Mouse (Mus musculus): ENCODE measurements around the gene Tigd3. TPM values are rescaled to one million over a fixed set of nuclear protein-coding genes. Genes with fewer than 3 reads are reported as not detected.

Gene Tigd3
- total RNA-seq, 2 experiments from 2014 or later = 2.5 to 3.2 TPM

- no peak for TF ChIP-seq CTCF (conservative IDR thresholded peaks at IDR 0.05)
- H3K27ac ChIP-seq = no peak overlapping the region
- H3K4me3 ChIP-seq = no peak overlapping the region
- no peak for DNase-seq (ENCODE audit: low spot score in 2 of 2)
Observed at GRCm38 (mm10) chr19:5928546-5928945, 34.6 kb upstream of the Tigd3 start.

DNA sequence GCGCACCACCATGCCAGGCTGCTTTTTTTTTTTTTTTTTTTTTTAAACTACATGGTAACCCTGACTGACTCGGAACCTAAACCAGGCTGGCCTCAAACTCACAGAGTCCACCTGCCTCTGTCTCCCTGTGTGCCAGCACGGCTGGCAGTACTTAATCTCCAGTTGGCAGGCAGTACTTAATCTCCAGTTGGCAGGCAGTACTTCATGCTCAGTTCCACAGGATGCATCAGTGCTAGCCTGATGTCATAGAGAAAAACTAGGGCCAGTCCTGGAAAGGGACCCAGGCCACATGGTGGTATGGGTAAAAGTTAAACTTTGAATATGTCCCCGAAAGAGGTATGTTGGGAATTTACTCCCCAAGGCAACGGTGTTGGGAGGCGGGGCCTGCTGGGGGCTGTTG lies 34.2 kb upstream of the Tigd3 start:
- no peak for DNase-seq (ENCODE audit: low spot score in 2 of 2)
- TF ChIP-seq CTCF (conservative IDR thresholded peaks at IDR 0.05) = no peak

GRCm38 (mm10) chr19:5927532-5927931 lies 33.6 kb upstream of the Tigd3 start:
- H3K27ac ChIP-seq = no peak overlapping the region
- no peak for TF ChIP-seq CTCF (conservative IDR thresholded peaks at IDR 0.05)
- no peak for DNase-seq (ENCODE audit: low spot score in 2 of 2)
- no peak overlapping the region for H3K4me3 ChIP-seq

More for the DNA sequence above, 34.2 kb upstream of the Tigd3 start:
- Histone ChIP-seq H3K4me3 (no peak overlapping the region), H3K27ac (no peak overlapping the region)

- H3K27ac ChIP-seq = no peak overlapping the region
- DNase-seq (ENCODE audit: low spot score in 2 of 2) = no peak
- TF ChIP-seq CTCF (conservative IDR thresholded peaks at IDR 0.05) = no peak
- H3K4me3 ChIP-seq = no peak overlapping the region
Observed at GRCm38 (mm10) chr19:5927026-5927425, 33.1 kb upstream of the Tigd3 start.

DNA sequence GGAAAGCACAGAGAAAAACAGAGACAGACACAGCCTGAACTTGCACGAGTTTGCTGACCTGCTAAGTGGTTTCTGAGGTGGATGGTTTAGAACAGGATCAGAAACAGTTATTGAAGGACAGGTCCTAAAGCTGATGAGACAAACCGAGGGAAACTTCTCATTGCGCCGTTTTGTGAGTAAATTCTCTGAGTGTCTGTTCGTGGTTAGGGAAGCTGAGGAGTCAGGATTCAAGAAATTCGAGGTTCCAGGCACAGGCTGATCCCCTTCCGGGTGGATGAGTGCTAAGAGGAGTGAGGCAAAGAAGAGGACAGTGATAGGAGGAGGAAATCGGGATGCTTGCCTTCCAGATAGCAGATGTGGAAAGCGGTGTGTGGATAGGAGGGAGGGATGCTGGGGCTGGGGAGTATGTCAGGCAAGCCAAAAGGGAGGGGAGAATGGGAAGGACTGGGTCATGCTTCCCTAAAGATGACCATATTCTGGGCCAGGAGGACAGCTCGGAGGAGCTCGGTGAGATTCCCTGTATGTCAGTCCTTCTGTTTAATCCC lies 31.4 kb upstream of the Tigd3 start:
- H3K4me3 ChIP-seq = peak overlapping the region; percentile 70
- no peak for DNase-seq (ENCODE audit: low spot score in 2 of 2)
- TF ChIP-seq CTCF (conservative IDR thresholded peaks at IDR 0.05) = no peak
- H3K27ac ChIP-seq = peak overlapping the region; percentile 29

GRCm38 (mm10) chr19:5924713-5925093 lies 30.8 kb upstream of the Tigd3 start, which contains the start of gene Cdc42ep2:
Cdc42ep2 (minus strand) TSS chr19:5924816.
- Histone ChIP-seq H3K27ac (peak within 1 kb of the TSS; percentile 77), H3K4me3 (peak within 1 kb of the TSS; percentile 70)
- DNase-seq (ENCODE audit: low spot score in 2 of 2) = peak; percentile 88 to 90
- no peak for TF ChIP-seq CTCF (conservative IDR thresholded peaks at IDR 0.05)

DNA sequence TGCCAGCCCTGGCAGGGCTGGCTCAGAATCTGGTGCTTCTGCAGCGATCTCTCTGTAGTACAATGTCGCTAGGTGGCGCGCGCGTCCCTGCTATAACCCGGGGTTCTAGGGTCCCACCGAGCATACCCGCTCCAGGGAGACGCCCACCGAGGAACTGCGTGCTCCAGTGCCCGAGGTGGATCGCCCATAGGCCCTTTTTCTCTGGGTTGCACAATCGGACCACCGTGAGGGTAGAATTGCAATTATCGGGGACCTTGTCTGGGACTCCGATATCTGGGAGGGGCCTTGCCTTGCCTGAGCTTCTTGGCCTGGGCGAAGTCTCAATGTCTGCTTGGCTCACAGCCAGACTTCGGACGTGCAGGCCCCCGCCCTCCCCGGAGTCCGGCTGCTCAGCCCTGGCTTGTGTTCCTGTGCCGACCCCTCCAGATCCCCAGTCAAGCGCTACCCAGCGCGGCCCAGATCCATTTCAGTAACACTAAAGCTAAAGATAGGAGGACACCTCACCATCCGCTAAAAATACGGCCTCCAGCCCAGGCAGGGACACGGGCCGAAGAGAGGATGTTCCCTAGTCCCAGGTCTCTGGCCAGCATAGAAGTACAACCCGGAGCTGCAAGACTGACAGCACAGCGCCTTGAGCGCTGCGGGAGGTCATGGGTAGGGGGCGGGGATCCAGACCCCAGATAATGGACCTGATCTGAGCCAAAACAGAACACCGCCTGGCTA lies 30.2 kb upstream of the Tigd3 start:
- Histone ChIP-seq H3K27ac (peak overlapping the region; percentile 77), H3K4me3 (peak overlapping the region; percentile 70)
- DNase-seq (ENCODE audit: low spot score in 2 of 2) = peak; percentile 71 to 86
- peak; percentile 92 for TF ChIP-seq CTCF (conservative IDR thresholded peaks at IDR 0.05)

- Histone ChIP-seq H3K4me3 (no peak overlapping the region; the same call in 1 of the 2 replicates), H3K27ac (no peak overlapping the region)
- no peak for DNase-seq (ENCODE audit: low spot score in 2 of 2)
- TF ChIP-seq CTCF (conservative IDR thresholded peaks at IDR 0.05) = no peak
Observed at GRCm38 (mm10) chr19:5922963-5923362, 29.0 kb upstream of the Tigd3 start.

GRCm38 (mm10) chr19:5922119-5922942 lies 28.4 kb upstream of the Tigd3 start:
- Histone ChIP-seq H3K27ac (0 out of 2 replicates have a peak overlapping the region, but pooled peaks have one; percentile 10), H3K4me3 (no peak overlapping the region; the same call in 1 of the 2 replicates)
- no peak for TF ChIP-seq CTCF (conservative IDR thresholded peaks at IDR 0.05)
- no peak for DNase-seq (ENCODE audit: low spot score in 2 of 2)

DNA sequence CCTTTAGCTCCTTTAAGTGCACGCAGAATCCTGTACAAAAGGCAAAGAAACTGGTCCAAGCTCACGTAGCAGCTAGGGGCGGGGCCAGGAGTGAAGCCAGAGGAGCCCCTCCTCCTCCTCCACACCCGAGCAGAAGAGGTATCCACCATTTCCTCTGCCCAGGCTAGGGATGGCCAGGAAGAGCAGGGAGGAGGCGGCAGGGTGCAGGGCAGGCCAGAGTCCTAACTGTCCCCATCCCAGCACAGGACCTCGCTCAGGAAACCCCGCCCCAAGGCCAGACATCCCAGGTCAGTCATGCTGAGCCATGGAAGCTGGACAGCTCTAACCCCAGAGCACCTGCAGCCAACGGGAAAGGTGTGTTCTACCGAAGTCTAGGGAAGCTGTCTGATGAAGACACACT lies 27.8 kb upstream of the Tigd3 start:
- H3K4me3 ChIP-seq = no peak overlapping the region
- no peak for TF ChIP-seq CTCF (conservative IDR thresholded peaks at IDR 0.05)
- DNase-seq (ENCODE audit: low spot score in 2 of 2) = no peak
- no peak overlapping the region for H3K27ac ChIP-seq

DNA sequence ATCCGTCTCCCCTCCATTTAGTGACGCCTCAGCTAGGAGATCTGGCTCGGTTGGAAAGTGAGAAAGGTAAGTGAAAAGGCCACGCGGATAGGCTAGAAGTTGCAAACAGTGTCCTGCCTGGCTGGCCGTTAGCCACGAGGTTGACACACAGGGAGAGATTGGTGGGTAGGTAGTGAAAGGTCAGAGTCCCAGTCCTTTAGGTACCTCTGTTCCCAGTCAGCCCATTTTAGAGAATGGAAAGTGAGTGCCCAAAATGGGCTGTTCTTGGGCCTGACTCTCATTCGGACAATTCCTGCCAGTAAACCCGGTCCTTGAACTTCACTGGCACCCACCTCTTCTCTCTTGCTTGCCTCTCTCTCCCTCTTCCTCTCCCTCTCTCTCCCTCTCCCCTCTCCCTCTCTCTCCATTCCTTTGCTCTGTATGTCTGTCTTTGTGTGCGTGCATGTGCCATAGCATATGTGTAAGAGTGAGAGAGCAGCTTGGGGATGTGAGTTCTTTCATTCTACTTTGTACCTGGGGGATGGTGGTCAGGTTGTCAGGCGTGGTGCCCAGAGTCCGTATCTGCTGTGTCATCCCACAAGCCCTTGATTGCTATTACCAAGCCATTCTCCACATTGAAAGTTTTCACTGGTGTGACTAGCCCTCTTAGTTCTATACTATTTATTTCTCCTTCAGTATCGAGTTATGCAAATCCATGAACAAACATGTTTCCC lies 19.2 kb upstream of the Tigd3 start, which contains the start of gene Dpf2:
Gene Dpf2 (minus strand): TSS at position 4 of the 713 bp plus-strand sequence.
- DNase-seq (ENCODE audit: low spot score in 2 of 2) = no peak
- no peak for TF ChIP-seq CTCF (conservative IDR thresholded peaks at IDR 0.05)
- Histone ChIP-seq H3K4me3 (peak within 1 kb of the TSS; percentile 97), H3K27ac (peak within 1 kb of the TSS; percentile 94)
